Comparison of ENCODE assay signal across 20 mouse cellular contexts in genomic region chr14:97148997-97149653, GRCm38 (mm10).
"Had no signal": no experiment of that assay in that cellular context is flagged by ENCODE, and none has a peak within 500 bp of the region (broad histone marks: within the 10 kb centered on the region; RNA-seq: fewer than 3 reads in every experiment).

No protein-coding gene starts in this region.

- H3K9me3 ChIP-seq: kidney, embryonic 15.5 days; liver, embryonic 12.5 days; liver, embryonic 15.5 days; megakaryocyte, embryonic 14.5 days; midbrain, embryonic 10.5 days; midbrain, embryonic 13.5 days; neural tube, embryonic 12.5 days had no signal

- DNase-seq: kidney, adult 18-20 months; kidney, postnatal 14 days; layer of hippocampus, adult 9-11 months; liver; lung, adult 18-20 months; lung, postnatal 10 days; thymus, adult 18-20 months; thymus, postnatal 36 days had no signal

- H3K27ac ChIP-seq: kidney, embryonic 15.5 days; layer of hippocampus, adult 2 months; liver, embryonic 12.5 days; liver, embryonic 15.5 days; midbrain, embryonic 10.5 days; midbrain, embryonic 13.5 days; neural tube, embryonic 12.5 days had no signal

- H3K36me3 ChIP-seq: kidney, embryonic 15.5 days; liver, embryonic 12.5 days; liver, embryonic 15.5 days; midbrain, embryonic 10.5 days; midbrain, embryonic 13.5 days; neural tube, embryonic 12.5 days had no signal

- H3K27me3 ChIP-seq: kidney, embryonic 15.5 days; liver, embryonic 12.5 days; liver, embryonic 15.5 days; megakaryocyte, embryonic 14.5 days; midbrain, embryonic 13.5 days; neural tube, embryonic 12.5 days had no signal

- H3K4me3 ChIP-seq: kidney, embryonic 15.5 days; layer of hippocampus, adult 2 months; liver, embryonic 12.5 days; liver, embryonic 15.5 days; megakaryocyte, embryonic 14.5 days; midbrain, embryonic 10.5 days; midbrain, embryonic 13.5 days; myocyte; neural tube, embryonic 12.5 days had no signal

- H3K4me2 ChIP-seq: kidney, embryonic 15.5 days; liver, embryonic 12.5 days; liver, embryonic 15.5 days; midbrain, embryonic 13.5 days; neural tube, embryonic 12.5 days had no signal

- H3K9ac ChIP-seq: kidney, embryonic 15.5 days; liver, embryonic 12.5 days; liver, embryonic 15.5 days; midbrain, embryonic 13.5 days; neural tube, embryonic 12.5 days had no signal

- ATAC-seq: inflammation-experienced regulatory T-cells, adult 6 months; intestine, embryonic 16.5 days; liver, embryonic 12.5 days; midbrain, embryonic 13.5 days; midbrain, embryonic 16.5 days had no signal

- H3K4me1 ChIP-seq: kidney, embryonic 15.5 days; liver, embryonic 12.5 days; liver, embryonic 15.5 days; megakaryocyte, embryonic 14.5 days; midbrain, embryonic 10.5 days; midbrain, embryonic 13.5 days; neural tube, embryonic 12.5 days had no signal
